Mouse (Mus musculus) C2C12 (cell line): ENCODE measurements around the gene Cyth1.

ENCODE experiments used
- MAX ChIP-seq: IDR thresholded peaks from one replicate; pipeline ENCODE4 v1.6.1; 2011; ENCODE audit warnings: mild to moderate bottlenecking, control low read depth
- MYOG ChIP-seq: IDR thresholded peaks from one replicate; pipeline ENCODE4 v1.6.1; 2011; ENCODE audit not compliant: control insufficient read depth, insufficient read length; ENCODE audit errors: extremely low read depth

- no peak for TF ChIP-seq MAX
- TF ChIP-seq MYOG = no peak
These were observed 29.3 kb downstream of the Cyth1 start for GRCm38 (mm10) chr11:118219066-118219465.
